Mouse (Mus musculus) small intestine, adult 2 months (tissue): ENCODE measurements at regions not wholly inside any gene's neighbourhood (a gene's known extent, or its start where the extent isn't known, plus 50 kb on each side); places are given as distances from the start of the nearest gene placed in this dataset.

Experiments used
- CTCF ChIP-seq: fragments of 200-500 bp; IDR thresholded peaks from 2 replicates; pipeline ENCODE4 v1.5.1; 2012; ENCODE audit warnings: low read depth, mild to moderate bottlenecking, control low read depth, inconsistent platforms, low read length, moderate library complexity, mixed read lengths; ENCODE audit not compliant: insufficient replicate concordance, insufficient read length; ENCODE audit errors: extremely low read depth
- POLR2A ChIP-seq: fragments of 200-500 bp; IDR thresholded peaks from 2 replicates; pipeline ENCODE4 v1.6.1; 2012; ENCODE audit warnings: low read depth, mild to moderate bottlenecking, control low read depth, inconsistent platforms, low read length, moderate library complexity

DNA sequence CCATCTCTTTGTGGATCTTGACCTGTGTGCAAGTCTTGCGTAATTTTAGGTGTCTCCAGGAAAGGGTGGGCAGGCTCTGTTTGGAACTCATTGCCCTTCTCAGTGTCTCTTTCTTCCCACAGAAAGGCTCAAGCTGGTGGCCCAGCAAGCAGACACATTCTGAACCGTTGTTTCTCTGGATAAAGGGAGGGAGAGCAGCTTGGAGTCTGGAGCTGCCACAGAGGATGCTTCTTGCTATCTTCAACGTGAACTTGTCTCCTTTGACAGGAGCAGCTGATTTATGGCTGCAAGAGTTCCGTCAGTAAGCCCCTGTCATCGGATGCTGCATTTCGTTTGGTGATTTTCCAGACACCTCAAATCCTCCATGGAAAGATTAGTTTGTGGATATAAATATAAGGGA, 254.2 kb upstream of the Gm12728 start:
- no peak for TF ChIP-seq CTCF
- TF ChIP-seq POLR2A: no peak
